Mouse (Mus musculus): ENCODE data around the gene Syt17. TPM values are rescaled to one million over a fixed set of nuclear protein-coding genes. Genes with fewer than 3 reads are reported as not detected.
"Not testable (repeated sequence)": the region's sequence is repeated elsewhere in the genome, so short reads cannot be mapped to it uniquely, and the experiment has no call there.

The Syt17 gene
- total RNA-seq, 1 experiment from 2014 or later = not detected

DNA sequence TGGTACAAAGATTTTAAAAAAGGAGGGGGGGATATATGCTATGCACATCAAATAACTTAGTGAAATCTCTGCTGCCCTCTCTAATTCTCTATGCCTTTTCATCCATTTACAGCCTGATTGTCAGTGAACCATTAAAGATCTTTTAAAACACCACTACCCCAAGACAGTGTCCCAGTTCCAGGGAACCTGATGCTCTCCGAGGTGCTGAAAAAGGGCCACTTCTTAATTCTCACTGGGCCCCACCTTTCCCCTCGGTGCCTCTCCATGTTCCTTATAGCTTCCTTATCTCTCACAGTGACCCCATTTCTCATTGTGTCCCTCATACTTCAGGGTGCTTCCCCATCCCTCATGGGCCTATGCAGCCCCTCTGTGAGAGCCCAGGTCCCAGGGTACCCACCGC is 89.0 kb downstream of the Syt17 start:
- ATAC-seq (replicated peaks in 1 of 2; ENCODE audit: insufficient read depth in 1 of 2, low FRiP score in 2 of 2, low TSS enrichment in 1 of 2, low read depth in 1 of 2, poor library complexity in 2 of 2, severe bottlenecking in 2 of 2) = no peak

DNA sequence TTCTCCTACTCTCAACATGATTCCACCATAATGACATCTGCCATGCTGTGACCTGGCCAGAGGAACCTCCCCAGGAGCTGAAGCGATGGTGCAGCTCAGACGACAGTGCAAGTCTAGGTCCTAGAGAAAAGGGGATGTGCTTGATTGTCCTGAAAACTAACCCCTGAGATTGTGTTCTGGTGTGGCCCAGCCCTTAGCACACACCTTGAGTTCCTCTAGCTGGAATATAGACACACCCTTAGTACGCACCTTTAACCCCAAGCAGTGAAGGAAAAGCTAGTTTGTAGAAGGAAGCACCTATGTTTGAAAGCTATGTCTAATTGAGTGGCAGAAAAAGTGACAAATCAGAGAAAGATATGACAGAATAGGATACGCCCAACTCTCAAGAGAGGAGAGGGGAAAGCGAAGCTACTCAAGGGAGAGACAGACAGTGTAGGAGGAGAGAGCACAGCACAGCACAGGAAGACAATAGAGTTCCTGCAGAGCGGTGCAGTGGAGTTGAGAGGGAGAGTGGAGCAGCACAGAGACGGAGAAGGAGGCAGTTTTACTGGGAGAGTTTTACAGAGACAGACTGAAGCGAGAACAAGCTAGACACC is 91.5 kb downstream of the Syt17 start:
- not testable (repeated sequence) for ATAC-seq (replicated peaks in 1 of 2; ENCODE audit: insufficient read depth in 1 of 2, low FRiP score in 2 of 2, low TSS enrichment in 1 of 2, low read depth in 1 of 2, poor library complexity in 2 of 2, severe bottlenecking in 2 of 2)

DNA sequence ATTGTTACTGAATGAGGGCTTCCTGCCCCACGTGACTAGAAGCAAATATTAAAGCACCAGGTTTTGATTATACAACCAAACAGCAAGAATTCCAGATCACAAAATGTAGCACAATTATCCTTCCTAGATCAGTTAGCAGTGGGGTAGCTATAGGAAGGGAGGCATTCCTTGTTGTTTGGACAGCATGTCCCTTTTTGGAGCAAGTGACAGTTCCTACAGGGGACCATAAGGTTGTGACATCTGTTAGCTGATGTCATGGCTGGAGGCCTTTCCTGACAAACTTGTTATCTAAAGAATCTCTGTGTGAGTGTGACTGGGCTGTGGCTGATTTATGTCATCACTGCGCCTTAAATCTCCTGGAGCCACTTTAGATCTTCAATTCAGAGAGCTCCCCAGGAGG is 97.2 kb downstream of the Syt17 start:
- no peak for ATAC-seq (replicated peaks in 1 of 2; ENCODE audit: insufficient read depth in 1 of 2, low FRiP score in 2 of 2, low TSS enrichment in 1 of 2, low read depth in 1 of 2, poor library complexity in 2 of 2, severe bottlenecking in 2 of 2)

DNA sequence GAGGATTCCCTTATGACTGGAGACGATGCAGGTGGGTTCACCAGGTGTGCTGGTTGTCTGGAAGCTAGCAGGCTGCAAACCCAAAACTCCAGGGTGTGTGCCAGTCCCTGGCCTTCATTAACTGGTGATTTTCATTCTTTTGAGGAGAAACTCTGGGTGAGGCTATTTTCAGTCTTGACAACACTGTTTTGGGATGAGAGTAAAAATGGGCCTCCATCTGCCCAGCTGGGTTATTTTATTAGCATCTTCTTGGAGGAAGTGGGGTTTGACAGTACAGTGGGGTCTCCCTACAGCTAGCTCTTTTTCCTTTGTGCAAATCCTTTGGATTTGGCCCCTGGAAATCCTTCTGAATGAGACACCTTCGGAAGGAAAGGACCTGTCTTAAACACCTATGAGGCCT is 101.1 kb downstream of the Syt17 start:
- ATAC-seq (replicated peaks in 1 of 2; ENCODE audit: insufficient read depth in 1 of 2, low FRiP score in 2 of 2, low TSS enrichment in 1 of 2, low read depth in 1 of 2, poor library complexity in 2 of 2, severe bottlenecking in 2 of 2) = no peak

DNA sequence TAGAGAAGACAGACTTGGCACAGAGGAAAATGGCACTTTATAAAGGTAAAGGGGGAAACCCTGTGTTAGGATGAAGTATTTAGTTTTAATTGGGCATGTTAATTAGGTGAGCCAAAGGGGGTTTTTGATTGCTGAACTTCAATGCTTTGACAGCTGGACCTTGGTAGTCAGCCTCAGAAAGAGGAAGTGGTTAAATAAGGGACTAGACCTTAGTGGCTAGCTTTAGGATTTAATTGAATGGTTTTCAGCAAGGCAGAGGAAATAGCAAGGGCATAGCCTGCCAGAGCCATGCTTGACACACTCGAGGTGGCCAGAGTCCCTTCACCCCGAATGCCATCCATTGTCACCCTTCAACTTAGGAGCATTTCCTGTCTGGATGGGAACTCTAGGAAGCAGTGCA is 101.6 kb downstream of the Syt17 start:
- peak; percentile 65 to 69 for ATAC-seq (replicated peaks in 1 of 2; ENCODE audit: insufficient read depth in 1 of 2, low FRiP score in 2 of 2, low TSS enrichment in 1 of 2, low read depth in 1 of 2, poor library complexity in 2 of 2, severe bottlenecking in 2 of 2)

DNA sequence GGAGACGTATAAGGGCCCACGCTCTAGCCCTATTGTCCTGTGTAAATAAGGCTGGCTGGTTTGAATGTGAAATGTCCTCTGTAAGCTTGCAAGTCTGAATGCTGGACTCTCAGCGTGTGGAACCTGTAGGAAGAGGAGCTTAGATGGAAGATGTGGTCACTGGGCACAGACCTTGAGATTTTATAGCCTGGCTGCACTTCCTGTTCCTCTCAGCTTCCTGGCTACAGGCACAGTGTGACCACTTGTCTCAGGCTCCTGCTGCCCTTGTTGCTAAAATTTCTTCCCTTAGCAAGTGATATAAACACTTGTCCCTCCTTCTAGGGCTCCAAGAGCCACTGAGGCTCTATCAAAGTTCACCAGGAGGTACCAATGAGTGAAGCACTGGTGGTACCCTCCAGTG is 102.6 kb downstream of the Syt17 start:
- ATAC-seq (replicated peaks in 1 of 2; ENCODE audit: insufficient read depth in 1 of 2, low FRiP score in 2 of 2, low TSS enrichment in 1 of 2, low read depth in 1 of 2, poor library complexity in 2 of 2, severe bottlenecking in 2 of 2) = 0 out of 4 replicates have a peak, but pooled peaks of 1 of the 2 experiments have one; percentile 17

DNA sequence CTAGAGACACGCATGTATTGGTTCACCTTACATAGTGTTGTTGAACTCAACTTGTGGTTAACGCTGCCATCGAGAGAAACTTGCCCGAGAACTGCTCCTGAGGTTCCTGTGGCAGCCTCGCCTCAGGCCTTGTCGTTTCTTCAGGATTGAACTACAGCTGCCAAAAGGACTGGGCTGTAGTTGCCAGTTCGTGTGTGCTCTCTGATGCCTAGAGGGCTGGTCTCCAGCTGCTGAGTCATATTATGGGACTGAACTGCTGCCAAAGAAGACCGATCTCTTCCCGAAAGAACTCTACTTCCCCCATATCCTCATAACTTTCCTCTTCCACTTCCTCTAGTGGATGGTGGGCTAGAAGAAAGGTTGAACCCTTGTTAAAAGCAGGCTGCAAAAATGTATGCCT is 103.3 kb downstream of the Syt17 start:
- no peak for ATAC-seq (replicated peaks in 1 of 2; ENCODE audit: insufficient read depth in 1 of 2, low FRiP score in 2 of 2, low TSS enrichment in 1 of 2, low read depth in 1 of 2, poor library complexity in 2 of 2, severe bottlenecking in 2 of 2)

Other genes starting within 250 kb of the Syt17 start
- gene Smg1, start 204.6 kb downstream of the Syt17 start, total RNA-seq (2017) = 62.4 and 87.4 TPM in 2 replicates
- gene Itpripl2, start 43.8 kb upstream of the Syt17 start, total RNA-seq (2017) = 9.4 and 13.1 TPM in 2 replicates
- 25.6 and 30.7 TPM in 2 replicates for gene Coq7, start 85.1 kb upstream of the Syt17 start, total RNA-seq (2017)
- 0.31 TPM in 1 of 2 replicates, not detected in the other for gene Tmc7, start 136.5 kb upstream of the Syt17 start, total RNA-seq (2017)
- gene Tmc5, start 149.1 kb upstream of the Syt17 start, total RNA-seq (2017) = not detected in 2 replicates